Mouse (Mus musculus): ENCODE measurements around the gene Ankle1. TPM values are rescaled to one million over a fixed set of nuclear protein-coding genes. Genes with fewer than 3 reads are reported as not detected.

Gene Ankle1
- polyA plus RNA-seq, 1 experiment, result 6.3 TPM

DNA sequence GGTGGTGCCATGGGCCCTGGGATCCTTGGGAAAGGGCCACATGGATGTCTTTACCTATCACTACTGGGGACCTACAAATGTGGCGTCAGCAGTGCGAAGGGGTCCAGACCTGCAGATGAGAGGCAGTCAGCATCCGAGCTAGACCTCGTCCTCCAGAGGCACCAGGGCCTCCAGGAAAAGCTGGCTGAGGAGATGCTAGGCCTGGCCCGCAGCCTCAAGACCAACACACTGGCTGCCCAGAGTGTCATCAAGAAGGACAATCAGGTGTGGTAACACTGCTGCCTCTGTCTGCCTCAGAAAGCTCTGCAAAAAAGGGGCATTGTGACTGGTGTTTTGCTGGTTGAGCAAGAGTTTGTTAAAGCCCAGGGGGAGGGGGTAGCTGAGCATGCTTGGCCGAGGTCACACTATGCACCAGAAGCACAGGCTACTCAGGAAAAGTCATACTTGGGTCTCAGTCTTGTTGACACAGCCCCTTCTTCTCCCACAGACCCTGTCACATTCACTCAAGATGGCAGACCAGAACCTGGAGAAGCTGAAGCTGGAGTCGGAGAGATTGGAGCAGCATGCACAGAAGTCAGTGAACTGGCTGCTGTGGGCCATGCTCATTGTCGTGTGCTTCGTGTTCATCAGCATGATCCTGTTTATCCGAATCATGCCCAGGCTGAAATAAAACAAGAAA lies 36.6 kb upstream of the Ankle1 start:
- Histone ChIP-seq H3K27me3 (ENCODE audit: control insufficient read depth, insufficient read depth, insufficient read length) (no peaks in the 10 kb centered on the region), H3K36me3 (ENCODE audit: control insufficient read depth, insufficient read depth) (peaks cover 26% of the 10 kb centered on the region), H3K79me2 (ENCODE audit: control insufficient read depth, insufficient read depth) (peaks cover 16% of the 10 kb centered on the region), H3K79me3 (ENCODE audit: low read depth) (no peaks in the 10 kb centered on the region), H3ac (ENCODE audit: control insufficient read depth, insufficient read length, low read depth) (no peak overlapping the region), H3K4me3 (ENCODE audit: insufficient read depth, poor library complexity, severe bottlenecking) (no peak overlapping the region)
- TF ChIP-seq CTCF (IDR thresholded peaks at IDR 0.05; ENCODE audit: control insufficient read depth, insufficient read depth, insufficient read length), result no peak
- no peak for TF ChIP-seq USF1 (IDR thresholded peaks at IDR 0.05; ENCODE audit: low read depth)
- no peak for TF ChIP-seq CEBPB (IDR thresholded peaks at IDR 0.05; ENCODE audit: low read depth)

DNA sequence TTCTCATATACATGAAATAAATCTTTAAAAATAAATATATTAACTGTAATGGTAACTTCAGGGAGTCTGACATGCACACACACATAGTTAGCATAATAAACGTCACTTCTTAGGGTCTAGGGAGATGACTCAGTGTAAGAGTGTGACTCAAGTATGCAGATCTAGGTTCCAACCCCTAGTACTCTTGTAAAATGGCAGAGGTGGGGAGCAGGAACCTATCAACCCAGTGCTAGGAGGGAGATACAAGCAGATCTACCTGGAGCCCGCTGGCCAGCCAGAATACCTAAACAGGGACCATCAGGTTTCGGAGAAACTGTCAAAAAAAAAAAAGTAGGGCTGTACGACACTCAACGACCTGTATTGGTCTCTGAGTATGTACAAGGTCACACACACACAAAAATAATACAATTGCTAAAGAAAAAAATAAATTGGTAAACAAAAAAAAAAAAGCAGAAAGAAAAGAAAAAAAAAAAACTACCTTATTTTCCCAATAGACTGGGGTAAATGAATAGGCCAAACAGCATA lies 35.0 kb upstream of the Ankle1 start:
- peaks cover 16% of the 10 kb centered on the region for H3K79me2 ChIP-seq (ENCODE audit: control insufficient read depth, insufficient read depth)
- H3K36me3 ChIP-seq (ENCODE audit: control insufficient read depth, insufficient read depth), result peaks cover 35% of the 10 kb centered on the region
- H3K4me3 ChIP-seq (ENCODE audit: insufficient read depth, poor library complexity, severe bottlenecking), result peak overlapping the region; percentile 31
- no peaks in the 10 kb centered on the region for H3K79me3 ChIP-seq (ENCODE audit: low read depth)
- no peak overlapping the region for H3ac ChIP-seq (ENCODE audit: control insufficient read depth, insufficient read length, low read depth)
- TF ChIP-seq MAX (IDR thresholded peaks at IDR 0.05), result no peak
- TF ChIP-seq MYOG (IDR thresholded peaks at IDR 0.05; ENCODE audit: control insufficient read depth, extremely low read depth, insufficient read length), result no peak
- TF ChIP-seq USF1 (IDR thresholded peaks at IDR 0.05; ENCODE audit: low read depth), result no peak
- no peak for TF ChIP-seq CTCF (IDR thresholded peaks at IDR 0.05; ENCODE audit: control insufficient read depth, insufficient read depth, insufficient read length)
- TF ChIP-seq FOSL1 (IDR thresholded peaks at IDR 0.05; ENCODE audit: insufficient read depth, low read length, poor library complexity, severe bottlenecking), result no peak
- TF ChIP-seq CEBPB (IDR thresholded peaks at IDR 0.05; ENCODE audit: low read depth), result no peak
- no peak for TF ChIP-seq MYOD1 (IDR thresholded peaks at IDR 0.05; ENCODE audit: control insufficient read depth, insufficient read length, low read depth)
- H3K27me3 ChIP-seq (ENCODE audit: control insufficient read depth, insufficient read depth, insufficient read length), result no peaks in the 10 kb centered on the region

DNA sequence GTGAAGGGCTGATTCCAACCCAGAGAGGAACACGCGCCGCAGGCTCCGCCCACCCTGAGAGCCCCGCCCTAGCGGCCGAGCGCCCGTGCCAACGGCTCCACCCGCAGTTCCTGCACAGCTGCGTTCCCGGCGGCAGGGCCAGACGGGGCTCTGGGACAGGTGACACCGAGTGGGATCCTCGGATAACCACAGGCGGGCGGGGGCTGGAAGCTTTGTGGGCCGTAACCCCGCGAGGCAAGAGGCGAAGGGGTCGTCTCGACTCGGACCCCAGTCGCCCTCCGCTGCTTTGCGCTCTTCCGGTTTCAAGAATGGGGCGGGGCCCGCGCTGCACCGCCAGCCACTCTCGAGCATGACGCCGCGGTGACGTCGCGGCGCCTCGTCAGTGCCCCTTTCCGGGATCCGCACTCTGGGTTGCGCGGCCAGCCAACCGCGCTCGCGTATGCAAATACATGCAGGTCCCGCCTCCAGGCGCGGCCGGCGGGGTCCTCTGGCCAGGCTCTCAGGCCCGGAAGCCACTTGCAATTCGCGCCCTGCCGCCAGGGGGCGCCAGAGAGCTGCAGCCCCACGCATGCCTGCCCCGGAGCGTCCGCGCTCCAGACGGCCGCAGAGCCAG lies 34.5 kb upstream of the Ankle1 start, which contains the start of gene Ocel1:
Gene Ocel1 (plus strand): TSS at position 63 of the 613 bp plus-strand sequence.
- peak within 1 kb of the TSS; percentile 83 for H3ac ChIP-seq (ENCODE audit: control insufficient read depth, insufficient read length, low read depth)
- H3K27me3 ChIP-seq (ENCODE audit: control insufficient read depth, insufficient read depth, insufficient read length), result no peaks in the 10 kb centered on the region
- peak; percentile 1 for TF ChIP-seq MYOD1 (IDR thresholded peaks at IDR 0.05; ENCODE audit: control insufficient read depth, insufficient read length, low read depth)
- TF ChIP-seq FOSL1 (IDR thresholded peaks at IDR 0.05; ENCODE audit: insufficient read depth, low read length, poor library complexity, severe bottlenecking), result no peak
- no peak for TF ChIP-seq CEBPB (IDR thresholded peaks at IDR 0.05; ENCODE audit: low read depth)
- peak; percentile 13 for TF ChIP-seq MAX (IDR thresholded peaks at IDR 0.05)
- TF ChIP-seq MYOG (IDR thresholded peaks at IDR 0.05; ENCODE audit: control insufficient read depth, extremely low read depth, insufficient read length), result no peak
- TF ChIP-seq USF1 (IDR thresholded peaks at IDR 0.05; ENCODE audit: low read depth), result no peak
- TF ChIP-seq CTCF (IDR thresholded peaks at IDR 0.05; ENCODE audit: control insufficient read depth, insufficient read depth, insufficient read length), result peak; percentile 97

DNA sequence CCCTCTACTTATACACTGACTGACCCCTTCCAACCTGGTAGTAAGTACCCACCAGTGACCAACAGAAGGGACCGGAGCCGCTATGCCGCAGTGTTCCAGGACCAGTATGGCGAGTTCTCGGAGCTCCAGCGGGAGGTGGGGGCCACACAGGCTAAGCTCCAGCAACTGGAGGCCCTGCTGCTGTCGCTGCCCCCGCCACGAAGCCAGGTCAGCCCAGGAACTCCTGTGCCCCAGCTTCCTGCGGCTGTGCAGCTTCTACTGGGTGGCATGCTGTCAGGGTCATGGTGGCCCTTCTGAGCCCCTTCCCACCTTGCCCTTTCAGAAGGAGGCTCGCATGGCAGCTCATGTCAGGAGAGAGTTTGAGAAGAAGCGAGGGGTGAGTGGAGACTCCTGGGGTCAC lies 33.4 kb upstream of the Ankle1 start:
- Histone ChIP-seq H3K79me3 (ENCODE audit: low read depth) (no peaks in the 10 kb centered on the region), H3K36me3 (ENCODE audit: control insufficient read depth, insufficient read depth) (peaks cover 46% of the 10 kb centered on the region), H3K4me3 (ENCODE audit: insufficient read depth, poor library complexity, severe bottlenecking) (no peak overlapping the region), H3K79me2 (ENCODE audit: control insufficient read depth, insufficient read depth) (peaks cover 16% of the 10 kb centered on the region), H3ac (ENCODE audit: control insufficient read depth, insufficient read length, low read depth) (no peak overlapping the region), H3K27me3 (ENCODE audit: control insufficient read depth, insufficient read depth, insufficient read length) (no peaks in the 10 kb centered on the region)
- TF ChIP-seq FOSL1 (IDR thresholded peaks at IDR 0.05; ENCODE audit: insufficient read depth, low read length, poor library complexity, severe bottlenecking) (no peak), MAX (IDR thresholded peaks at IDR 0.05) (no peak), MYOD1 (IDR thresholded peaks at IDR 0.05; ENCODE audit: control insufficient read depth, insufficient read length, low read depth) (no peak), USF1 (IDR thresholded peaks at IDR 0.05; ENCODE audit: low read depth) (no peak), CEBPB (IDR thresholded peaks at IDR 0.05; ENCODE audit: low read depth) (no peak), CTCF (IDR thresholded peaks at IDR 0.05; ENCODE audit: control insufficient read depth, insufficient read depth, insufficient read length) (no peak), MYOG (IDR thresholded peaks at IDR 0.05; ENCODE audit: control insufficient read depth, extremely low read depth, insufficient read length) (no peak)

More for the DNA sequence above, 34.5 kb upstream of the Ankle1 start, which contains the start of gene Ocel1:
- Histone ChIP-seq H3K36me3 (ENCODE audit: control insufficient read depth, insufficient read depth) (peaks cover 36% of the 10 kb centered on the region), H3K79me2 (ENCODE audit: control insufficient read depth, insufficient read depth) (peaks cover 16% of the 10 kb centered on the region), H3K4me3 (ENCODE audit: insufficient read depth, poor library complexity, severe bottlenecking) (peak within 1 kb of the TSS; percentile 31), H3K79me3 (ENCODE audit: low read depth) (no peaks in the 10 kb centered on the region)

DNA sequence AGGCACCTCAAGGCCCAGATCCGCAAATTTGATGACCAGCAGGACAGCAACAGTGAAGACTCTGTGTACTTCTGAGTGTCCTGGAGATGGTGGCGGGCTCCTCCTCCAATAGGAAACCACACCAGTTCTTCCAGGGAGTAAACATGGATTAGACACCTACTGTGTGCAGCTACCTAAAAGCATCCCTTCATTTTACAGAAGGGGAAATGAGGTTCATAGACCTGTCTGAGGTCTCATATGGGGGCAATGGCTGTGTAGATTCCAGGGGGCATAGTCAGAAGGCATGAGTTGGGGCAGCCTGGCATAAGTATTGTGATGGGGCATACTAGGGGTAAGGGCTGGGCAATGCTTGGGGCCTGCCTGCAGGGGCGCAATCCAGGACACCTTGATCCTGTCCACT lies 32.8 kb upstream of the Ankle1 start:
- TF ChIP-seq MYOG (IDR thresholded peaks at IDR 0.05; ENCODE audit: control insufficient read depth, extremely low read depth, insufficient read length), result no peak
- no peak for TF ChIP-seq MAX (IDR thresholded peaks at IDR 0.05)
- no peak for TF ChIP-seq USF1 (IDR thresholded peaks at IDR 0.05; ENCODE audit: low read depth)
- TF ChIP-seq FOSL1 (IDR thresholded peaks at IDR 0.05; ENCODE audit: insufficient read depth, low read length, poor library complexity, severe bottlenecking), result no peak
- no peak for TF ChIP-seq CTCF (IDR thresholded peaks at IDR 0.05; ENCODE audit: control insufficient read depth, insufficient read depth, insufficient read length)
- no peak for TF ChIP-seq MYOD1 (IDR thresholded peaks at IDR 0.05; ENCODE audit: control insufficient read depth, insufficient read length, low read depth)
- no peak for TF ChIP-seq CEBPB (IDR thresholded peaks at IDR 0.05; ENCODE audit: low read depth)
- Histone ChIP-seq H3ac (ENCODE audit: control insufficient read depth, insufficient read length, low read depth) (no peak overlapping the region), H3K27me3 (ENCODE audit: control insufficient read depth, insufficient read depth, insufficient read length) (no peaks in the 10 kb centered on the region), H3K79me3 (ENCODE audit: low read depth) (no peaks in the 10 kb centered on the region), H3K4me3 (ENCODE audit: insufficient read depth, poor library complexity, severe bottlenecking) (no peak overlapping the region), H3K36me3 (ENCODE audit: control insufficient read depth, insufficient read depth) (peaks cover 52% of the 10 kb centered on the region), H3K79me2 (ENCODE audit: control insufficient read depth, insufficient read depth) (peaks cover 15% of the 10 kb centered on the region)
